Mouse (Mus musculus): ENCODE data around the gene Creld2.

Creld2 gene

DNA sequence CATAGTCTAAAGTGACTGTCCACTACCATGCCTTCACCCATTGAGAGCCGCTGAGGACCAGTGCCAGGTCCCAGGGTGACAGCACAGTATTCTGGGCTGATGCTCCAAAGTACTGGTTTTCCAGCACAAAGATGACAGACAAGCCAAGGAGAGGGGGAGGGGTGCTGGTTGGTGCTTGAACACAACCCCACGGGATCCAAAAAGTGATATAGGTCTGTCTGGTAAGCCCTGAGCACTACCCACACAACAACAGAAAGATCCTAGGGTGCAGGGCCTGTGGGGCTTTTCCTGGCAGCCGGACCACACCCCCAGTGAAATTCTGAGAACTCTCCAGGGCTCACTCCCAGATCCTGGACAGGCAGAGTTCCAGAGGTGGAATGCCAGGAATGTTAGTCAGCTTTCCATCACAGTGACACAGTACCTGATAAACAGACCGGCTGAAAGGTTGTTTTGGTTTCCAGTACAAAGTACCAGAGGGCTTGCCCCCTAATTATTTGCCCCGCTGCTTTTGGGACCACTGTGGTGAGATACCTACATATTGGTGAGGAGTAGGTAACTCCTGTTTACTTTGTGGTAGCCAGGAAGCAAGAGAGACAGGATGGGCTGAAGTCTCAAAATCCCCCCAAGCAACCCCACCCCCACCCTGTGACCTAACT, 48.0 kb downstream of the Creld2 start:
- DNase-seq (ENCODE audit: low spot score): no peak

- no peak for DNase-seq (ENCODE audit: low spot score)
Observed at GRCm38 (mm10) chr15:88868024-88868742, 48.7 kb downstream of the Creld2 start.

DNA sequence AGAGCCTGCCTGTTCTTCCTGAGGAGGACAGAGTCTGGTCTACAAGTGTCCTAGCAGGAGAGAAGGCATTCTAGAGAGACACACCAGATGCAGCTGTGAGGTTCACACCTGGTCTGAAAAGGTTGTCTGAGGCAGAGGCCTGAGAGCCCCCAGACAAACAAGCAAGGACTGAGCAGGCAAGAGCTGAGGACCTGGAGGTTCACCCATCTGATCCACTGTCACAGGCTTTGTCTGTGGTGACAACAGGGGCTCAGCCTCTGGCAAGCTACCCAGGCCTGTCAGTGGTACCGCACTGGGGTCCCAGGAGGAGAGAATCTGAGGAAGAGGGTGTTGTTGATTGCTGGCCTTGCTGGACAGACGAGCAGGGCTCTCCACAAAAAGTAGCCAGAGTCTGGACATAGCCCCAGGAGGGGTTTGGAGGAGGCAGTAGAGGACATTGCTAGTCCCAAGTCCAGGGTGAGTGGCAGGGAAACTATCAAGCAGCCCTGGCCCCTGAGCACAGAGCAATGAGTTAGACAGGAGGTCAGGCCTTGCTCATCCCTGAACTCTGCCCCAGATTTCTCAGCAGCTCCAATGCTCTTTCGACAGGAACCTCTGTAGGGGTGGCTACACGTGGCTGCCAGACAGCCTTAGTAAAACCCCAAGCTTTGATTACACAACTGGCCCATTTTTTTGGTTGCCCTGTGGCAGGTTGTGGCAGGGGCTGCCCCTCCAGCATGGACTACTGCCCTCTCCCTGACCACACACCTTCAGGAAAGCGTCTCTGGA, 51.2 kb downstream of the Creld2 start:
- no peak for DNase-seq (ENCODE audit: low spot score)

DNA sequence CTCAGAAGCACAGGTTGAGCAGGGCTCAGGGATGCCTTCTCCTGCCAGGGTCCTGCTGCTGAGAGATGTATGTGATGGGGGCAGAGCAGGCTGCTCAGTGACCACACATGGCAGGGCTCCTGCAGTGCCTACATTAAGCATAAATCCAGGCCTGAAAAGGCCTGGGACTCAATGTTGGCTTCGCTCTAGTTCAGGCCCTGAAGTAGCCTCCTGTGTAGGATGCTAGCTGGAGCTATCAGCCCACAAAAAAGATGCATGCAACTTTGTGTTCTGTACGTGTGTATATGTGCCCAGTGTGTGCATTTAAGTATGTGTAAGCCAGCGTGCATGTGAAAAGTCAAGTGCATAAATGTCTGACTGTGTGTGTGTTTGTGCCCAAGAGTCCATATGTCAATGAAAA, 54.6 kb downstream of the Creld2 start:
- no peak for DNase-seq (ENCODE audit: low spot score)

DNA sequence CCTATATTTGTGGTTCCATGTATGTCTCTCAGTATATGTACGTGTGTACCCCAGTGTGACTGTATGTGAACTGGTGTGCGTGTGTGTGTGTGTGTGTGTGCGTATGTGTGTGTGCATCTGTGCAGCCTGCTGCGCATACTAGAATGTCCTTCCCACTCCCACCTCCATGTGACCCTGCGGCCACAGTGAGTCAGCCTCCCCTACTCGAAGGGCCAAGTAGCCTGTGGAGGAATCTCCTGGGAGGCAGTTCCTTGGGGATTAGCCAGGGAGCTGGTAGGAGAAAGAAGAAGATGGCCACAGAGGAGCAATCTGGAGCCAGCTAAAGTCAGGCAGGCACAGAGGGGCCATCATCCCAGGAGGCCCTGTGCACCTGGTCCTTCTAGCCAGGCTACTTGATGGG, 55.0 kb downstream of the Creld2 start:
- DNase-seq (ENCODE audit: low spot score): no peak

DNA sequence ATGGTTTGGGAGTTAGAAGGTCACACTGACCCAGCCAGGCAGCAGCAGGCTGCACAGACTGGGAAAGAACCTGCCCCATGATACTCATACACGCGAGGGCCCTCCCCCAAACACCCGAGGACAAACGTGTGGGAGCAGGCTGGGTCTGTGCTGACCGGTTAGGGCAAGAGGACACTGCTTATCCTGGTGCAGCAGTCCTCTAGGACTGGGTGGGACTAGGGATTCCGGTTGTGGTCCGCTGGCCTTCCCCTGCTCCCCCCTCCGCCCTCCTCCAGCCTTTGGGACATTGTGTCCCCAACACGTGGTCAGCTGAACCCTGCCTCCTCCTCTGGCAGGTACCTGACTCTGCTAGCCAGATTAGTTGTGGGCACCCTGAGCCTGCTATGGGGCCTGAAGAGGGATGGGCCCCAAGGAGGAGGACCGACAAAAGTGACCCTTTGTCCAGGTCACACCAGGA, 56.2 kb downstream of the Creld2 start:
- no peak for DNase-seq (ENCODE audit: low spot score)

All from spleen, adult 12 weeks (tissue).